Mouse (Mus musculus) cerebellum, postnatal 4 days (tissue): Measurements from ENCODE around the gene Grin2b.
"Not testable (repeated sequence)": the region's sequence is repeated elsewhere in the genome, so short reads cannot be mapped to it uniquely, and the experiment has no call there.

Experiments
- DNase-seq, 2 experiments: peaks; one replicate each; pipeline ENCODE4 v3.0.0; 2022; ENCODE audit warnings: low spot score in 2 of 2, mixed read lengths in 1 of 2

Grin2b gene

GRCm38 (mm10) chr6:135799949-135800348 is 373.4 kb downstream of the Grin2b start:
- DNase-seq, result no peak

- DNase-seq, result no peak
Measured at GRCm38 (mm10) chr6:135798202-135798992, 374.9 kb downstream of the Grin2b start.

- no peak for DNase-seq
Measured at GRCm38 (mm10) chr6:135797371-135798033, 375.8 kb downstream of the Grin2b start.

- no peak for DNase-seq
Measured at GRCm38 (mm10) chr6:135796911-135797310, 376.4 kb downstream of the Grin2b start.

- no peak for DNase-seq
Measured at GRCm38 (mm10) chr6:135791412-135791811, 381.9 kb downstream of the Grin2b start.

- DNase-seq, result no peak
Measured at GRCm38 (mm10) chr6:135789603-135790170, 383.6 kb downstream of the Grin2b start.

GRCm38 (mm10) chr6:135774670-135775069 is 398.6 kb downstream of the Grin2b start:
- DNase-seq, result no peak

- no peak for DNase-seq
Measured at GRCm38 (mm10) chr6:135767572-135767971, 405.7 kb downstream of the Grin2b start.

- DNase-seq, result no peak
Measured at GRCm38 (mm10) chr6:135758735-135759134, 414.6 kb downstream of the Grin2b start.

GRCm38 (mm10) chr6:135756075-135756474 is 417.2 kb downstream of the Grin2b start:
- DNase-seq, result no peak

- DNase-seq, result no peak
Measured at GRCm38 (mm10) chr6:135748412-135749076, 424.8 kb downstream of the Grin2b start.

GRCm38 (mm10) chr6:135745606-135746005 is 427.7 kb downstream of the Grin2b start:
- no peak for DNase-seq

GRCm38 (mm10) chr6:135734227-135734732 is 439.0 kb downstream of the Grin2b start:
- no peak for DNase-seq

GRCm38 (mm10) chr6:135727106-135727505 is 446.2 kb downstream of the Grin2b start:
- DNase-seq, result no peak

- DNase-seq, result no peak
Measured at GRCm38 (mm10) chr6:135721706-135722105, 451.6 kb downstream of the Grin2b start.

- no peak for DNase-seq
Measured at GRCm38 (mm10) chr6:135714906-135715305, 458.4 kb downstream of the Grin2b start.

GRCm38 (mm10) chr6:135714236-135714635 is 459.1 kb downstream of the Grin2b start:
- no peak for DNase-seq

- no peak for DNase-seq
Measured at GRCm38 (mm10) chr6:135713716-135714115, 459.6 kb downstream of the Grin2b start.

- DNase-seq, result not testable (repeated sequence)
Measured at GRCm38 (mm10) chr6:135706850-135707522, 466.3 kb downstream of the Grin2b start.

- no peak for DNase-seq
Measured at GRCm38 (mm10) chr6:135703655-135704054, 469.7 kb downstream of the Grin2b start.

GRCm38 (mm10) chr6:135701361-135701760 is 471.9 kb downstream of the Grin2b start:
- no peak for DNase-seq
